Mouse (Mus musculus): Measurements from ENCODE around the gene Nynrin. TPM values are rescaled to one million over a fixed set of nuclear protein-coding genes. Genes with fewer than 3 reads are reported as not detected.

Nynrin gene
- total RNA-seq, 2 experiments from 2014 or later, result 6.2 to 9.0 TPM

- DNase-seq (ENCODE audit: low spot score in 2 of 2), result no peak
Observed at GRCm38 (mm10) chr14:55922475-55923232, 68.8 kb downstream of the Nynrin start.

Other genes with a start within 250 kb of the Nynrin start
- 1 to 10 TPM; 1.7 to 2.7 TPM for gene Rec8, start 236.0 kb upstream of the Nynrin start, total RNA-seq (2021)
- 100 to 1,000 TPM; 106 to 116 TPM for gene Ipo4, start 218.1 kb upstream of the Nynrin start, total RNA-seq (2021)
- 1 to 10 TPM; 3.6 to 4.3 TPM for gene Gm49378, start 216.1 kb upstream of the Nynrin start, total RNA-seq (2021)
- 10 to 100 TPM; 37.0 to 39.8 TPM for gene Tm9sf1, start 210.2 kb upstream of the Nynrin start, total RNA-seq (2021)
- 1 to 10 TPM in 1 of 2 experiments, under 1 TPM in 1; 0.94 to 1.1 TPM for gene Tssk4, start 203.8 kb upstream of the Nynrin start, total RNA-seq (2021)
- 10 to 100 TPM; 40.1 to 42.2 TPM for gene Mdp1, start 193.5 kb upstream of the Nynrin start, total RNA-seq (2021)
- gene Gmpr2, start 182.1 kb upstream of the Nynrin start, total RNA-seq (2021), result 10 to 100 TPM; 20.1 to 22.8 TPM
- gene Nedd8, start 181.9 kb upstream of the Nynrin start, total RNA-seq (2021), result 100 to 1,000 TPM; 318 to 349 TPM
- gene Tinf2, start 172.2 kb upstream of the Nynrin start, total RNA-seq (2021), result 10 to 100 TPM; 14.8 to 19.7 TPM
- gene Tgm1, start 140.1 kb upstream of the Nynrin start, total RNA-seq (2021), result not detected
- gene Rabggta, start 131.7 kb upstream of the Nynrin start, total RNA-seq (2021), result 10 to 100 TPM; 47.1 to 51.2 TPM
- gene Dhrs1, start 108.3 kb upstream of the Nynrin start, total RNA-seq (2021), result 10 to 100 TPM; 86.9 to 88.7 TPM
- gene Nop9, start 108.3 kb upstream of the Nynrin start, total RNA-seq (2021), result 10 to 100 TPM; 10.7 to 11.6 TPM
- gene Cideb, start 95.6 kb upstream of the Nynrin start, total RNA-seq (2021), result 1 to 10 TPM; 2.3 to 2.4 TPM
- under 1 TPM; 0.26 to 0.52 TPM for gene Ltb4r2, start 92.6 kb upstream of the Nynrin start, total RNA-seq (2021)
- gene Ltb4r1, start 88.0 kb upstream of the Nynrin start, total RNA-seq (2021), result under 1 TPM in 1 of 2 experiments, not detected in 1; 0.33 TPM
- 1 to 10 TPM; 4.9 to 8.6 TPM for gene Adcy4, start 69.9 kb upstream of the Nynrin start, total RNA-seq (2021)
- gene Ripk3, start 65.1 kb upstream of the Nynrin start, total RNA-seq (2021), result 1 to 10 TPM in 1 of 2 experiments, under 1 TPM in 1; 0.44 to 1.7 TPM
- gene Nfatc4, start 30.9 kb upstream of the Nynrin start, total RNA-seq (2021), result 1 to 10 TPM; 3.0 to 3.3 TPM
- gene Cbln3, start 30.4 kb downstream of the Nynrin start, total RNA-seq (2021), result under 1 TPM; 0.16 to 0.23 TPM
- gene Khnyn, start 30.9 kb downstream of the Nynrin start, total RNA-seq (2021), result 10 to 100 TPM; 12.3 to 13.0 TPM
- gene Sdr39u1, start 46.3 kb downstream of the Nynrin start, total RNA-seq (2021), result 100 to 1,000 TPM in 1 of 2 experiments, 10 to 100 TPM in 1; 96.5 to 104 TPM
- gene Cma1, start 90.7 kb downstream of the Nynrin start, total RNA-seq (2021), result not detected
- not detected for gene Cma2, start 97.0 kb downstream of the Nynrin start, total RNA-seq (2021)
- gene Mcpt1, start 164.0 kb downstream of the Nynrin start, total RNA-seq (2021), result not detected
- not detected for gene Mcpt9, start 176.5 kb downstream of the Nynrin start, total RNA-seq (2021)
- not detected for gene Mcpt2, start 188.0 kb downstream of the Nynrin start, total RNA-seq (2021)
- gene Mcpt4, start 208.3 kb downstream of the Nynrin start, total RNA-seq (2021), result not detected
- gene Mcpt8, start 231.3 kb downstream of the Nynrin start, total RNA-seq (2021), result not detected
- gene Ctsg, start 248.6 kb downstream of the Nynrin start, total RNA-seq (2021), result not detected